Mouse (Mus musculus): Measurements from ENCODE around the gene Dlx4.

GRCm38 (mm10) chr11:95104266-95104665 lies 41.8 kb downstream of the Dlx4 start:
- TF ChIP-seq GATA1 (IDR thresholded peaks at IDR 0.05; ENCODE audit: borderline replicate concordance, low read length) (no peak), FLI1 (IDR thresholded peaks at IDR 0.05; ENCODE audit: low read length) (no peak)
